Mouse (Mus musculus): ENCODE data around the gene Garnl3. TPM values are rescaled to one million over a fixed set of nuclear protein-coding genes. Genes with fewer than 3 reads are reported as not detected.
A peak's percentile ranks its signal among the peaks of the same experiment; 100 is the strongest.

Gene Garnl3
- polyA plus RNA-seq, 1 experiment from 2014 or later, result 10.3 TPM

- Histone ChIP-seq H3K27me3 (ENCODE audit: low read depth, poor library complexity, severe bottlenecking) (no peaks in the 10 kb centered on the region), H3K4me3 (no peak overlapping the region), H3K27ac (replicated peaks) (no peak overlapping the region), H3K36me3 (peaks cover 12% of the 10 kb centered on the region; the same call in 1 of the 2 replicates), H3K4me1 (peaks cover 17% of the 10 kb centered on the region), H3K9me3 (replicated peaks) (no peaks in the 10 kb centered on the region)
- no peak for DNase-seq (ENCODE audit: low spot score)
- 91% methylated on average over 3 of the region's 3 CpGs for WGBS
These were observed 35.6 kb upstream of the Garnl3 start for GRCm38 (mm10) chr2:33167060-33167459.

- no peak for DNase-seq (ENCODE audit: low spot score)
- WGBS, result 72% methylated on average over 7 of the region's 7 CpGs
These were observed 34.4 kb upstream of the Garnl3 start for GRCm38 (mm10) chr2:33165710-33166374.

GRCm38 (mm10) chr2:33165229-33165628, 33.8 kb upstream of the Garnl3 start:
- Histone ChIP-seq H3K4me3 (no peak overlapping the region), H3K36me3 (0 out of 2 replicates have a peak, but pooled peaks cover 8% of the 10 kb centered on the region), H3K27me3 (ENCODE audit: low read depth, poor library complexity, severe bottlenecking) (no peaks in the 10 kb centered on the region), H3K9me3 (replicated peaks) (no peaks in the 10 kb centered on the region), H3K4me1 (peaks cover 12% of the 10 kb centered on the region), H3K27ac (replicated peaks) (no peak overlapping the region)
- DNase-seq (ENCODE audit: low spot score), result no peak
- 85% methylated on average over 4 of the region's 4 CpGs for WGBS

More at GRCm38 (mm10) chr2:33165710-33166374, 34.4 kb upstream of the Garnl3 start:
- no peak overlapping the region for H3K27ac ChIP-seq (replicated peaks)
- 0 out of 2 replicates have a peak, but pooled peaks cover 8% of the 10 kb centered on the region for H3K36me3 ChIP-seq
- H3K4me1 ChIP-seq, result peaks cover 12% of the 10 kb centered on the region
- no peak overlapping the region for H3K4me3 ChIP-seq
- no peaks in the 10 kb centered on the region for H3K9me3 ChIP-seq (replicated peaks)
- no peaks in the 10 kb centered on the region for H3K27me3 ChIP-seq (ENCODE audit: low read depth, poor library complexity, severe bottlenecking)

GRCm38 (mm10) chr2:33164646-33165045, 33.2 kb upstream of the Garnl3 start:
- no peak overlapping the region for H3K27ac ChIP-seq (replicated peaks)
- H3K27me3 ChIP-seq (ENCODE audit: low read depth, poor library complexity, severe bottlenecking), result no peaks in the 10 kb centered on the region
- no peak overlapping the region for H3K4me3 ChIP-seq
- DNase-seq (ENCODE audit: low spot score), result no peak
- H3K4me1 ChIP-seq, result peaks cover 13% of the 10 kb centered on the region
- H3K36me3 ChIP-seq, result 0 out of 2 replicates have a peak, but pooled peaks cover 8% of the 10 kb centered on the region
- no peaks in the 10 kb centered on the region for H3K9me3 ChIP-seq (replicated peaks)
- 86% methylated on average over 3 of the region's 3 CpGs for WGBS

DNA sequence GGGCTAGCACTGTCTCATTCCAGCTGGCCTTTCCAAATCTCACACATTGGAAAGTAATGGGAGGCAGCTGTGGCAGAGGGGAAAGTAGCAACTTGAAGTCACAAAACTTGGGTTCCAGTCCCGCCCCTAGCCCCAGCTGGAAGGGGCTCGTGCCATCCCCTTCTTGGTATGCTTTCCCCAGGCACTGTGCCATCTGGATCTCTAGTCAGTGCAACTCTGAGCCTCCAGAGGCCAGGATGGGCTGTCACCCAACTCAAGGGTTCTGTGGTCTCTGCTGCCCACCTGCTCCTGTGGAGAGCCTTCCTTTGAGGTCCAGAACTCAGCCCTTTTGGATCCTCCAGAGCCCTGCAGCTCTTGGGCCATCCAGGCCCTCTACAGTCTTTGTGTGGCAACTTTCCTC, 30.7 kb upstream of the Garnl3 start:
- no peak for DNase-seq (ENCODE audit: low spot score)
- Histone ChIP-seq H3K4me3 (no peak overlapping the region), H3K27ac (replicated peaks) (no peak overlapping the region), H3K4me1 (peaks cover 8% of the 10 kb centered on the region), H3K36me3 (peaks cover 3% of the 10 kb centered on the region; the same call in 1 of the 2 replicates), H3K27me3 (ENCODE audit: low read depth, poor library complexity, severe bottlenecking) (no peaks in the 10 kb centered on the region), H3K9me3 (replicated peaks) (no peaks in the 10 kb centered on the region)
- 95% methylated on average over 2 of the region's 2 CpGs for WGBS

GRCm38 (mm10) chr2:33160326-33160973, 29.0 kb upstream of the Garnl3 start:
- 84% methylated on average over 12 of the region's 12 CpGs for WGBS
- H3K27ac ChIP-seq (replicated peaks), result peak overlapping the region; percentile 23
- H3K4me3 ChIP-seq, result no peak overlapping the region
- H3K36me3 ChIP-seq, result peaks cover 3% of the 10 kb centered on the region; the same call in 1 of the 2 replicates
- no peaks in the 10 kb centered on the region for H3K9me3 ChIP-seq (replicated peaks)
- no peak for DNase-seq (ENCODE audit: low spot score)
- H3K27me3 ChIP-seq (ENCODE audit: low read depth, poor library complexity, severe bottlenecking), result no peaks in the 10 kb centered on the region
- peaks cover 8% of the 10 kb centered on the region for H3K4me1 ChIP-seq

DNA sequence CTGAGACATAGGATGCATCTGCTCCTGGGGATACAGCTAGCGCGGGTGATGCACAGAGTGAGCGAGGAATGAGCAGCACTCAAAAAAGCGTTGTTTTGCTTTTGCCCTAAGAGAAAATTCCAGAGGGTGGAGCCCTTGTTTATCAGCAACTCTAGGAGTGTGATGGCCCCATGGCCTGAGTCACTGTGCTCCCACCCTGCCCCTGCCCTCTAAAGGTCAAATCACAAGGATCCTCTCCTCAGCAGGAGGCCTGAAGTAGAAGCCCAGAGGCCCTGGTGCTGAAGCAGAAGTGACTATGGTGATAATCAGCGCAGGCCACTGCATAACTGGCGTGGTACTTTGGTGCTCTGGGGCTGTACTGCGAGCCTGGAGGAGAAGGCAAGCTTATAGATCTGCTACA, 28.1 kb upstream of the Garnl3 start:
- Histone ChIP-seq H3K4me1 (peaks cover 5% of the 10 kb centered on the region), H3K27ac (replicated peaks) (peak overlapping the region; percentile 23), H3K27me3 (ENCODE audit: low read depth, poor library complexity, severe bottlenecking) (no peaks in the 10 kb centered on the region), H3K9me3 (replicated peaks) (no peaks in the 10 kb centered on the region), H3K36me3 (peaks cover 3% of the 10 kb centered on the region; the same call in 1 of the 2 replicates), H3K4me3 (no peak overlapping the region)
- WGBS, result 81% methylated on average over 7 of the region's 7 CpGs
- DNase-seq (ENCODE audit: low spot score), result no peak

DNA sequence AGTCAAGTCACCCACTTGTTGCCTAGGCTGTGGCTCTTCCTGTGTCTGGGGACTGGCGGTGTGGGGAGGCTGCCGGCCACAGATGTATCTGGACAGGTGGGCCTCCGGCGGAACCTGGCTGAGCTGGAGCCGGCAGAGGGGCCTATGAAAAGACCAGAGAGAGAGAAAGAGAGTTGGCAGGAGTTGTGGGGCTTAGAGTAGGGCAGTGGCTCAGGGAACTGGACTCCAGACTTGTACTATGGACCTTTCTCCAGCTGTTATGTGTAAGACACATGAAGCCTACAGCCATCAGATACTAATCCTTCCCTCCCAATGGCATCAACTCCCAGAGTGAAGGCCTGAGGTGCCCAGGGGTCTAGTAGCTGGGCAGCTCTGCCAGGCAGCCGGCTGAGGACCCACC, 27.4 kb upstream of the Garnl3 start:
- no peaks in the 10 kb centered on the region for H3K27me3 ChIP-seq (ENCODE audit: low read depth, poor library complexity, severe bottlenecking)
- peaks cover 5% of the 10 kb centered on the region for H3K4me1 ChIP-seq
- DNase-seq (ENCODE audit: low spot score), result no peak
- H3K36me3 ChIP-seq, result peaks cover 3% of the 10 kb centered on the region; the same call in 1 of the 2 replicates
- no peaks in the 10 kb centered on the region for H3K9me3 ChIP-seq (replicated peaks)
- no peak overlapping the region for H3K4me3 ChIP-seq
- WGBS, result 87% methylated on average over 6 of the region's 6 CpGs
- no peak overlapping the region for H3K27ac ChIP-seq (replicated peaks)

GRCm38 (mm10) chr2:33156283-33156781, 24.9 kb upstream of the Garnl3 start:
- no peaks in the 10 kb centered on the region for H3K27me3 ChIP-seq (ENCODE audit: low read depth, poor library complexity, severe bottlenecking)
- no peak for DNase-seq (ENCODE audit: low spot score)
- no peak overlapping the region for H3K4me3 ChIP-seq
- 82% methylated on average over 5 of the region's 5 CpGs for WGBS
- H3K27ac ChIP-seq (replicated peaks), result no peak overlapping the region
- peaks cover 3% of the 10 kb centered on the region; the same call in 1 of the 2 replicates for H3K36me3 ChIP-seq
- peaks cover 9% of the 10 kb centered on the region for H3K4me1 ChIP-seq
- no peaks in the 10 kb centered on the region for H3K9me3 ChIP-seq (replicated peaks)

- 24% methylated on average over 5 of the region's 5 CpGs for WGBS
- peak; percentile 73 for DNase-seq (ENCODE audit: low spot score)
These were observed 23.4 kb upstream of the Garnl3 start for GRCm38 (mm10) chr2:33154751-33155372.

GRCm38 (mm10) chr2:33146994-33147393, 15.5 kb upstream of the Garnl3 start:
- Histone ChIP-seq H3K4me3 (no peak overlapping the region), H3K4me1 (no peaks in the 10 kb centered on the region), H3K27ac (replicated peaks) (no peak overlapping the region), H3K9me3 (replicated peaks) (no peaks in the 10 kb centered on the region), H3K36me3 (no peaks in the 10 kb centered on the region), H3K27me3 (ENCODE audit: low read depth, poor library complexity, severe bottlenecking) (no peaks in the 10 kb centered on the region)
- WGBS, result 92% methylated on average over 4 of the region's 4 CpGs
- no peak for DNase-seq (ENCODE audit: low spot score)

More at GRCm38 (mm10) chr2:33154751-33155372, 23.4 kb upstream of the Garnl3 start:
- peaks cover 3% of the 10 kb centered on the region; the same call in 1 of the 2 replicates for H3K36me3 ChIP-seq
- no peaks in the 10 kb centered on the region for H3K27me3 ChIP-seq (ENCODE audit: low read depth, poor library complexity, severe bottlenecking)
- H3K27ac ChIP-seq (replicated peaks), result peak overlapping the region; percentile 20; the same call in 1 of the 2 replicates
- H3K9me3 ChIP-seq (replicated peaks), result no peaks in the 10 kb centered on the region
- no peak overlapping the region for H3K4me3 ChIP-seq
- peaks cover 4% of the 10 kb centered on the region for H3K4me1 ChIP-seq

DNA sequence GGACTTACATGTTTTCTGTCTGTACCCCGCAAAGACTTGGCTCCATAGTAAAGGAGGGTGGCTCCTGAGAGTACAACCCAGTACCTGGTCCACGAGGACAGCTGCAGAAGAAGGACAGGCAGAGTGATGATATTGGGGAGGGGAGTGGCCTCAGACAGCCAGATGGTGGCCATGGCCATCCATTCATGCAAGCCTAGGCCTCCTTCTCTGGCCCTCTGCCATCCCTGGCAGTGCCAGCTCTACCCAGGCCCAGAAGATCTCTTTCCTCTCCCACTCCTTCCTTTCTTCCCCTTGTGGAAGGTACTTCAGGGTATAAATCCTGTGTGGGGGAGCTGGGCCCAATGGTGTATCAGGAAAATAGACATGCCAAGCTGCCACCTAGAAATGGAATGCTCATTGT, 11.8 kb upstream of the Garnl3 start:
- Histone ChIP-seq H3K27ac (replicated peaks) (no peak overlapping the region), H3K4me3 (no peak overlapping the region), H3K9me3 (replicated peaks) (no peaks in the 10 kb centered on the region), H3K36me3 (no peaks in the 10 kb centered on the region), H3K4me1 (no peaks in the 10 kb centered on the region), H3K27me3 (ENCODE audit: low read depth, poor library complexity, severe bottlenecking) (no peaks in the 10 kb centered on the region)
- 88% methylated on average over 2 of the region's 2 CpGs for WGBS
- DNase-seq (ENCODE audit: low spot score), result no peak

All from midbrain, embryonic 10.5 days (tissue).